Mouse (Mus musculus): ENCODE measurements around the gene Gcnt1.

The Gcnt1 gene

DNA sequence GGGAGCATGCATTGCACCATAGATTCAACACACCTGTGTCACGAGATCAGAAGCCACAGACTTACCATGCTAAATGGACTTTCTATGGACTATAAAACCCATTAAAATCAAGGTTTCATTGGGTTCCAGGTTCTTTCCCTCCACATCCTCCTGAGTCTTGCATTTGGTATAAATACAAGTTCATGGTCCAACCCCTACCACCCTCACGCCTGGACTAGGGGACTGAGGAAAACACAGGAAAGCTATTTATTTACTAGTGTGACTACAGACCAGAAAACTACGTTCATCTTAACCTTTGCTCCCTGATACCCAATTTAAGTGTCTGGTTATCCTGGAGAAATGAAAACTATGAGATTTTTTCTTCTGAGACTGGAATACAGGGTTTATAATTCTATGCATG is at the start of gene Gcnt1:
TSS of gene Gcnt1 (minus strand) at position 144 of the 400 bp plus-strand sequence.
- DNase-seq, result peak; percentile 72

DNA sequence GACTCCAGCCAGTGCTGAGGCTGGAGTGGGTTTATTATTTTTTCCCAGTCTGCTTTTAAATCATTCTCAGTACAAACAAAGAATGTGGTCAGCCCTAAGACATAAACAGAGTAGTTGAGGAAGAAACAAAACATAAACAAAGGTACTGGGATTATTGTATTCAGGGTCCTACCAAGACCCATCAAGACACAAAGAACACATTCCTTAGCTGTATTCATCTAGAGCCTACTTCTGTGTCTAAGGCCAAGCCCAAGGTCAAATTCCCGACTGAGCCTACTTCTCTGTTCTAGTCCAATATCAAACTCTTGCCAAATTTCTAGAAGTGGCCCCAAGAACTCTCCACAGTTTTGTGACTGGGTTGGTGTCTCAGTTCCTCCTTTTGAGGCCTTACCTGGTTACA is 45.2 kb upstream of the Gcnt1 start:
- no peak for DNase-seq

DNA sequence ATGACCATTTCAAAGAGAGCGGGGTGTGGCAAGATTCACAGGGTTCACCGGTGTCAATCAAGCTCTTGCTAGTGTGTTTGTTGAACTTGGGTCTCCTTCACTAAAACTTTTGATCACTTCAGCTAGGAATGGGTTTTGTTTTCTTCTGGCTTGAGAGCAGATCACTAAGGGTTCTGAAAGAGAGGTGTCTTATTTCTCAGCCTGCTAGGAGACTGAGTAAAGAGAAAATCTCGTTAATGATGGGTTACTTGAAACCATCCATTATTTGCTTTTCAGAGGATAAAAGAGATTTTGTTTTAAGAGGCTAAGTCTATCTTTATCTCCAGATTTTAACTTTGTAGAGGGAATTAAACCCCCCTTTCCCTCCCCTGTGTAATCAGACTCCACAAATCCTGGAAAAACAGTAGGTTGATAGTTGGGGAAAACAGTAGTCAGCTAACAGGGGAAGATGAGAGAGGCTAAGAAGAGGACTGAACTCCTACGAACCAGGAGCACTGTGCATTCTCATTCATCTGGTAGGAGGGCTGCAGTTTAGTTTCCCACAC is 40.3 kb upstream of the Gcnt1 start:
- DNase-seq, result no peak

DNA sequence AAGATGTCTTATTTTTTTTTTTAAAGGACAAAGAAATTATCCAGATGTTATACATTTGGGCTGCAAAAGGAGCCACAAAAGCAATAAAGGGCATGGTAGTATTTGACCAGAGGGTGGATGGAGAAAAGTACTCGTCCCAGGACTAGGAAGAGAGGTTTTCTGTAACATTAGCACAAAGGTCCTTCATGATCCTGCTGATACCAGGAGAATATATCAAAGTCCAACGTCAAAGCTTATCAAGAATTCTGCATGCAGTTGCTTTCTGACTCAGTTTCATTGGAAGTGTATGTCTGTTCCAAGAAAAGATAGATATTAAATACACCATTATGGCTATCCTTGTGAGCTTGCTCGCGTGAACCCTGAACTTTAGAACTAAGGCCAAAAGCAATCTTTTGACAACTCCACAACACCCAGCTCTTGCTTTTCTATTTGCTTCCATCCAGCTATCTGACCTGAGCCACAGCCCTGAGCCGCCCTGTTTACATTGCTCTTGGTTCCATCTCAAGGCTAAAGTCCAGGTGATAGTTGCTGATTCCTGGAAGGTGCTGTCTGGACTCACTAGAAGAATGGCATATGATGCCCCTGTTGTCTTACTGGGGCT is 37.9 kb upstream of the Gcnt1 start:
- DNase-seq, result no peak

DNA sequence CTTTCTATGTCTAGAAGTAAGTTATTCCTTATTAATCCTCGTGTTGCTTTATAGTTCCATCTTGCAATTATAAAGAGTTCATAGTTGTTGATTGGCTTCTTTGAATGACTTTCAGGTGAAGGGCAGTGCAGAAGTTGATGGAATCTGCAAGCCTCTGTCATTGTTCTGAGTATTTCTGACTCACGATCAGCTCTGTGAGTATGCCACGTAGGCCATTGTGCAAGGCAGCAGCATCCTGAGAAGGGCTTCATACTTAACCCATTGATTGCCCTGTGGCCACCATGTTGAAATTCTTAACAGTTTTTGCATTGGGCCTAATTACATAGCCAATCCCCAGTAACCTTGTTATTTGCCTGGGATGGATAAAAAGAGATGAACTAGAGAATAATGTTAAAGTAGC is 36.7 kb upstream of the Gcnt1 start:
- no peak for DNase-seq

DNA sequence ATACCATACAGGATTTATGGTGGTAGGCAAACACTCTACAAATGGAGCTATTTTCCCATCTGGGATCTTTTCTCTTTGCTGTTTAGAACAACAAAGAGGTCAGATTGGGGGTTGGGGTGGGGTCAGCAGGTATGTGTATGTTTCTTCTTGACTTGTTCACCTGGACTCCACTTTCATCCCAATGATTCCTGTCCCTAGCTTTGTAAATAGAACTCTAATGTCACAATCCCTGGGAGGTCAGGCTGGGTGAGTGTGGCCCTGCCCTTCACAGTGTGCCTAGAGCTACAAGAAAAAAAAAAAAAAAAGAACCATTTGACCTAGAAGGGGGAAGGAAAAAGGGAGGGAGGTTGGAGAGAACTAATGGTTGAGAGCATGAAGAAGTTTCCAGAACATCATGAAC is 35.9 kb upstream of the Gcnt1 start:
- no peak for DNase-seq

DNA sequence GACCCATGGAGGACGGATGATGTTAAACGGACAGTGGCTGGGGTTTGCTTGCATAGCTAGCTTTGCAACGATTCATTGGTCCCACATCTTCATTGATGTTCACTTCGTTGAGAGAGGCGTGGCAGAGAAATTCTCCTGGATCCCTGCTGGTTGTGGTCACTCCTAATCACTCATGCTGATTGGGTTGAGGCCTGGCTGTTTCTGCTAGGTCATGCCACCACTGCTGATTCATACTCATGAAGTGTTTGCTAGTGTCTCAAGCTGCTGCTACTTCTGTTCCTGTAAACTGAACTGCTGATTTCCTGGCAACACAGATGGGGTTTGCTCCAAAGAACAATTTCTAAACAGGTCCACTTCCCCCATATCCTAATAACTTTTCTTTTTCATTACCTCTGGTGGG is 34.2 kb upstream of the Gcnt1 start:
- no peak for DNase-seq

DNA sequence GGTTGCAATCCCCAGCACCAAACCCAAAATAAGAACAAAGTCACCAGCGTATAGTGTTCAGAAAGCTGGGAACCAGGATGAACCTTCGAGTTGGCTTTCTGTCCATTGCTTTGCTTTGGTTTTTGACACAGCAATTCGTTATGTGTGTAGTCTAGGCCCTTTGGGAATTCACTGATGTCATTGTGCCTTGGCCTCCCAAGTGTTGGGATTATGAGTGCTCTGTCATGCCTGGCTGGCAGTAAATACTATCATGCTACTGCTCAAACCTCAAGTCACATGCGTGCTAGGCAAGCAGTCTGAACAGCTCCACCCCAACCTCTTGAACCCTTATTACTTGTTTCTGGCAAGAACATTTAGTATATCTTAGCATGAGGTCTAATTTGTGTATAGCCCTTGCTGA is 30.5 kb upstream of the Gcnt1 start:
- DNase-seq, result no peak

DNA sequence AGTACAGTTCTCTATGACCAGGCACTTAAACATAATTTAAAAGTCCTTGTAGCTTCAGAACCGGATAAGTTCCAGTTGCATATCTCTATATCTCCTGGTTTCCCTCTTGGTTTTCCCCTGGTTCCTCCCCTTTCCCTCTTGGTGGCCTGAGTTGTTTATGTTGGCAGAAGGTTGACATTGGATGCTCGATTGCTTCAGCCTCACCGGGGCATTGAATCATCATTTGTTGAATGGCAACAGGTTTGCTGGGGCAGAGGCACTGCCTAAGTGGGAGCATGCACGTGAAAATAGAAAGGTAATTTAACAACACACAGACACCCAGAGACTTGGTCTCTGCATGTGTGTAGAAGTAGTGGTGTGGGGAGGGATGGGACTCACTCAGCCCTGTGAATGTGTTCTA is 27.9 kb upstream of the Gcnt1 start:
- DNase-seq, result no peak

DNA sequence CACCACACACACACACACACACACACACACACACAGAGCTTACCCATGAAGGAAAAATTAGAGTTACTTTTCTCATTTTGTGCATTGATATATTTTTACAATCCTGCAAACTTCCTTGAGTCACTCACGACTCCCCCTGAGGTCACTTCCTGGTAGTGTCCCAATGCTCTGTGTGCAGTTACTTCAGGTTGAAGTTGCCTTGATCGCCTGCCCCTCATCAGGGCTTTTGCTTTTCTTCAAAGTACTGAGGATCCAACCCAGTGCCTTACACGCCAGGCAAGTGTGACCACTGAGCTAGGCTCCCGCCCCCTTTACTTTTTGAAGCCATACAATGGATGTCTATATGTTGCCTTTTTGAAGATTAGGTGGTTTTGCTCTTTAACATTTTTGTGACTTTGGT is 27.3 kb upstream of the Gcnt1 start:
- no peak for DNase-seq

DNA sequence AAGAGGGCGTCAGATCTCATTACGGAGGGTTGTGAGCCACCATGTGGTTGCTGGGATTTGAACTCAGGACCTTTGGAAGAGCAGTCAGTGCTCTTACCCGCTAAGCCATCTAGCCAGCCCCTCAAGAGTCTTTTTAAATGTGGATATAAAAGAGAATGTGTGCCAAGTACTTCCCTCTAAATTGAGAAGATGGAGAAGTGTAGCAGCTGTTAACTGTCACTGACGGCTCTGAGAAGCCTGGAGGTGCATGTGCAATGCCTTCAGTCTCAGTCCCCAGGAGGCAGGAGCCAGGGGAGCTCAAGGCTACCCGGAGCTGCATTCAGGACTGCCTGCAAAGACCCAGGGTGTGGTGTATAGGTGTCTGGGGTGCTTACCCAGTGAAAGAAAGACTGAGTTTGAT is 25.3 kb upstream of the Gcnt1 start:
- DNase-seq, result no peak

DNA sequence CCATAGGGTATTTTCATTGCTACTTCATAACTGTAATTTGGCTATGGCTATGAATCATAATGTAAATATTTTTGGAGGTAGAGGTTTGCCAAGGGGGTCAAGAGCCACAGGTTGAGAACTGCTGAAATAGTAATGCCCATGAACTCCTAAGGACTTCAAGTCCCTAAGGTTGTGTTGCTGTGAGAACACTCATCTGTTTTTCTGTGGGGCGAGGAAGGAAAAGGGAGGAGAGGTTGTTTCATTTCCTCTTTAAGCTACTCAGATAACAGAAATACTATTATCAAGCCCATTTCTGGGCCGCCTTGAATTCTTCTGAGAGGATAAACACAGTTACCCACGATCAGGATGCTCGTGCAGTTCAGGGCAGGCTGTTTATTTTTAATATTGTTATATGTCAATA is 24.2 kb upstream of the Gcnt1 start:
- DNase-seq, result no peak

DNA sequence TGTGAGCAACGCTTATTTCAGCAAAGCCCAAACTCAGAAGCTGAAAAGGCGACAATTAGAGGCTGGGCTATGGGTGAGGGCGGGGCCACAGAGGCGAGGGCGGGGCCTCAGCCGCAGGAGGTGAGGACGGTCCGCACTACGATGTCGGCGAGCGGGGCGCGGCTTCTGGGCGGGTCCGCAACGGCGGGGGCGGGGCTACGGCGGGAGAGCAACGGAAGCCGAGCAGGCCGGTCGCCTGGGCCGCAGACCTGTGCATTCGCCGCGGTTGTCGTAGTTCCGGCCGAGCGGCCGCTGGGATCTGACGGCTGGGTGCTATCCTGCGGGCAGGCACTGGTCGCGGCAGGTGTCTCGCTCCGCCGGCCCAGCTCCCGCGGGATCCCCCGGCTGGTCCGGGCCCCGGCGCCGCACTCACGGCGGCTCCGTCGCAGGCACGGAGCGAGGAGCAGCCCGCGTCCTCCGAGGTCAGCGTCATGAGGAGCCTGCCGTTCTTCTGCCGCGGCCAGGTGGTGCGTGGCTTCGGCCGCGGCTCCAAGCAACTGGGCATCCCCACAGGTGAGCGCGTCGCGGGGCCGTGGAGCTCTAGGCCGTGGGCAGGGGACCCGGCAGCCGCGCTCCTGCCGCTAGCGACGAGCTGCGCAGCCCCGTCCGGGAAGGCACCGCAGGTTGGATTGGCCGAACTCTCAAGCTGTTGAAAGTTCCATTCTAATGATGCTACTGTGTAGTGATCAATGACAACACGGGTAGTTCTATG is 21.4 kb upstream of the Gcnt1 start, which contains the start of gene Rfk:
TSS of gene Rfk (plus strand) at position 203 of the 751 bp plus-strand sequence.
- DNase-seq, result peak; percentile 89

DNA sequence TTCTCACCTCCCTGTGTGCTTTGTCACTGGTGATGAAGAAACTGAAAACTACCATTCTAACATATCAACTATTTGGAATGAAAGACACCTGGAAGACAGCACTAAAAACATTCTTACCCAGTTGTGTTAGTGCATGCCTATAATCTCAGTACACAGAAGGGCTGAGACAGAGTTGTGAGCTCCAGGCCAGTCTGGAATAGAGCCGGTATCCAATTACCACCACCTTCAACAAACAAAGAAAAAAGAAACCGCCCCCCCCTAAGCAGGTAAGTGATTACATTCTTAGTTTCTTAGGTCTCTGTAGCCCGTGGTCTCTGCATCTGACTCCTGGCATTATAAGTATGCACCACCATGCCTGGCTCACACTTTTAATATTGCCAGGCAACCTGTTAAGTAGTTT is 20.2 kb upstream of the Gcnt1 start:
- DNase-seq, result no peak

DNA sequence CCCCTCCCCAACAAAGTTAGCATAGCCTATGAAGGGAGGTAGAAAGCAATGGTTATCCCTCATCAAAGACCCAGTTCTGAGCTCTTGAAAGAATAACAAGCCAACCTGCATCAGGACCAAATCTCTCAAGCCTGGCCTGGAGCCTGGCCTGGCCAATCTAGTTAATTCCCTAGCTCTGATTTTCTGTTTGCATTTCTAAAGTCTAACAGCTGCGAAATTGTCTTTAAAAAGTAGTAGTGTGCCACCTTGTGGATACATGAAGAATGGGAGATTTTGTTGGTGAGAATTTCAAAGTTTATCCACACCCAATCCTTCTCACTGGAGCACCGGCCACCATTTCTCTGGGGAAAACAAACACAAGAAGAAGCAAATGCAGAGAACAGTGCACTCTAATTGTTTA is 15.8 kb upstream of the Gcnt1 start:
- DNase-seq, result no peak

DNA sequence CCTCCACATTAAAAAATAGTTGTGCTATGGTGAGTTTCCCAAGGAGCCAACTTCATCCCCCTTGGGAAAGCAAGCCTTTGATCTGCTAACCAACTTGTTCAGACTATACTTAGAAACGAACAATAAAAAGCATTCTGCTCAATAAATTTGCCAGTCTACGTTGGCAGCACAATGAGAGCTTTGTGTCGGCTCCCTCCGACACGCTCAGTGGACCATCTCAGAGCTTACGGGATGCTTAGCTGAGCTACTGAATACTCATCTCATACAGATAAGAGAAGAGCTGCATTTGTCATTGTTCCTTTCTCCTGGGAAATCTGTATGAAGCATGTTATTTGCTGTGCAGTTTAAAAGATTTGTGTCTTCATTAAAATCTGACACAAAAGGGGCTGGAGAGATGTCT is 13.8 kb upstream of the Gcnt1 start:
- no peak for DNase-seq

DNA sequence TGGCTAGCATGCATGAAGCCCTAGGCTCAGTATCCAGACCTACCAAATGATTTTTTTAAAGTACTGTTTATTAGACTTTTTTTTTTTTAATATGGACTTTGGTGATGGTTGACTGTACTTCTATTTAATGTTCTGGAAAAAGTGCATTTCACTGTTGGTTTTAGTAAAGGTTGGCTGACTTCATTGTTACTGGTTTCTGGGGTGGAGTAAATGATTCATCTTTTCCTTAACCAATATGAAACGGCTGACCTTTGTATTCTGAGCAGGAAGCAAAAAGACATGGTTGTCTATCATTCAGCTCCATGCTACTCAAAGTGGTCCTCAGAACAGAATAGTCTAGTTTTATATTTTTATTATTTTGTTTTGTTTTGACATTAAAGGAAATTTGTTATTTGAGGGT is 12.8 kb upstream of the Gcnt1 start:
- DNase-seq, result no peak

DNA sequence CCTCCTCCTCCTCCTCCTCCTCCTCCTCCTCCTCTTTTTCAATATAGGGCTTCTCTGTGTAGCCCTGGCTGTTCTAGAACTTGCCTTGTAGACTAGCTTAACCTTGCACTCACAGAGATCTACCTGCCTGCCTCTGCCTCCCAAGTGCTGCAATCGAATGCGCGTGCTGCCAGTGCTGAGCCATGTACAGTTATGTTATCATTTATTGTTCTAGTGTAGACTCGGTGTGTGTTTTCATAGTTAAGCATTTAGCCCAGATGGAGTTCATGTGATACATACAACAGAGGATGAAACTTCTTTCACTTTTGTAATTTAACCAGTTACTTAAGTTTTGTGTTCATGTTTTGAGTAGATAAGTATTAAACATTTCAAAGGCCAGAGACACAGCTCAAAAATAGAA is 12.4 kb upstream of the Gcnt1 start:
- no peak for DNase-seq

DNA sequence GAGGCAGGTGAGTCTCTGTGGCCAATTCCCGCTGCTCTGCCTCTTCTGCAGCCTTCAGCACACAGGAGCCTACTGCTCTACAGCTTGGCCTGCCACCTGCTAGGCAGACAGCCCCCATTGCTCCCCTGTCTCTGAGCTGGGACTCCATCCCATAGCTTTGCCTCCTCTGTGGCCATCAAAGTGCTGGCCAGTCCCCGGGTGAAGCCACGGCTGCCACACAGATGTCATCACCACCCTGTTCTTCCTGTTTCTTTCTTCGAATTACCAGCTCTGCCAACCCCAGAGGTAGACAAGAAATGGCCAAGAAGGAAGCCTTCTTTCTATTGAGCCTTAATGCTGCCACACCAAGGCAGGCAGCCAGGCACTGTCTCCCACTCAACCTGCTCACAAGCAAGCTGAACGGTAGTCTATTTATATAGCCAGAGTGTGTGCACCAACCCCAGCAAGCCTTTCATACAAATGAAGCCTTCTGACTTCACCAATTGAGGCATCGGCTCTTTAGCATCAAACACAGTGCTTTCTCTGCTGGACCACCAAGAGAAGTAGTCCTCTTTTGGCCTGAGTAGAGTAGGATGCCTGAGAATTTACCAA is 10.3 kb upstream of the Gcnt1 start:
- DNase-seq, result no peak

DNA sequence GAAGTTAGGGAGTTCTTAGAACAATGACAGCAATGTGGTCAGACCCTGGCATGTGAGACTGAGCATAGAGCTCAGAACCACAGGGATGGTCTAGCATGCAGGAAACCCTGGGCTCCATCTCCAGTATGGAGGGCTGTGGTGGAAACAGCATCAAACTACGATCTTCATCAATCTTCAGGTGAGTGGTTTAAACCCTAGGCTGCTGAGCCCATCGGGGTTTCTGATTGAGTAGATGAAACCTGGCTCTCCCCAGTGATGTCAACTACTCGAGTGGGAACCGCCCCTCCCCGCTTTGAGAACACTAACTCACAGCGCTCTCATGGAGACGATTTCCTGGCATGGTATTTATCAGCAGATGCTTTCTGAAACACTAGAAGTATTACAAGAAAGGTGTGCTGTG is 7.9 kb upstream of the Gcnt1 start:
- no peak for DNase-seq

DNA sequence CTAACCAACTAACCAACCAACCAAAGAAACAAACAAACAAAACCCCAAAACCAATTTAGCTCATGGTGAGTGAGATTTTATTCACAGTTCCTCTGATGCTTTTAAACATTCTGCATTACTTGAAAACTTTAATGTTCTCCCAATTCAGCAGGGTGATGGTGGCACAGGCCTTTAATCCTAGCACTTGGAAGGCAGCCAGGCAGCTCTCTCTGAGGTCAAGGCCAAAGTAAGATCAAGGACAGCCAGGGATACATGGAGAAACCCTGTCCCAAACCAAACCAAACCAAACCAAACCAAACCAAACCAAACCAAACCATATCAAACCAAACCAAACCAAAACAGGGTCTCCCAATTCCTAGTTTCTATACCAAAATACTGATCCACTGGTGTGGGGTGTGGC is 6.2 kb upstream of the Gcnt1 start:
- DNase-seq, result no peak

DNA sequence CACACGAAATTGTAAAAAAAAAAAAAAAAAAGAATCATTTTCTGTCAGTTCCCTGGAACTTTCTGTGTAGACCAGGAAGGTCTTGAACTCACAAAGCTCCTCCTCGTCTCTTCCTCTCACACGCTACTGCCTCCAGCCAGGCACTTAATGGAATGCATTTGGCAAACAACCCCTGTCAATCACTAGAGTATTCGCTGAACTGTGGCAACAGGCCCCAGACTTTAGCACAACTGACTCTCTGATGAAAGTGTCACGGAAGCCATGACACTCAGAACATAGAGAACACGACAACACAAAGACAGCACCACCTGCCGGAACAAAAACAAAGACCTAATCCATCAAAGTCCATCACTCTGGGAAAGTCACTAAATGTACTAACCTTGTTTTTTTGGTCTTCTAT is 3.1 kb downstream of the Gcnt1 start:
- peak; percentile 45 for DNase-seq

DNA sequence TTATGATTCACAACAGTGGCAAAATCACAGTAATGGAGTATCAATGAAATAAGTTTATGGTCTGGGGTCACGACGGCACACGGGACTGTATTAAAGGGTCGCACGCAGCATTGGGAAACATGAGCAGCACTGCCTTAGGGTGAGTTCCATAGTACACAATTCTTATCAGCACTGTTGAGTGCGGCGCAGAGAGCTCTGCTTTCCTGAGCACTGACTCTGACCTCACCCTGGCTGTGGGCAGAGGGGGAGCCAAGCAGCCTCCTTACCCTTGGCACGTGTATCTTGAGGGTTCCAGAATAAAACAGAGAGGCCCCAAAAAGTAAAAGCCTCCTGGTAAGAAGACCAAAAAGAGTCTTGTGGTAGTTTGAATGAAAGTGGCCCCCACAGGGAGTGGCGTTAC is 4.1 kb downstream of the Gcnt1 start:
- DNase-seq, result no peak

DNA sequence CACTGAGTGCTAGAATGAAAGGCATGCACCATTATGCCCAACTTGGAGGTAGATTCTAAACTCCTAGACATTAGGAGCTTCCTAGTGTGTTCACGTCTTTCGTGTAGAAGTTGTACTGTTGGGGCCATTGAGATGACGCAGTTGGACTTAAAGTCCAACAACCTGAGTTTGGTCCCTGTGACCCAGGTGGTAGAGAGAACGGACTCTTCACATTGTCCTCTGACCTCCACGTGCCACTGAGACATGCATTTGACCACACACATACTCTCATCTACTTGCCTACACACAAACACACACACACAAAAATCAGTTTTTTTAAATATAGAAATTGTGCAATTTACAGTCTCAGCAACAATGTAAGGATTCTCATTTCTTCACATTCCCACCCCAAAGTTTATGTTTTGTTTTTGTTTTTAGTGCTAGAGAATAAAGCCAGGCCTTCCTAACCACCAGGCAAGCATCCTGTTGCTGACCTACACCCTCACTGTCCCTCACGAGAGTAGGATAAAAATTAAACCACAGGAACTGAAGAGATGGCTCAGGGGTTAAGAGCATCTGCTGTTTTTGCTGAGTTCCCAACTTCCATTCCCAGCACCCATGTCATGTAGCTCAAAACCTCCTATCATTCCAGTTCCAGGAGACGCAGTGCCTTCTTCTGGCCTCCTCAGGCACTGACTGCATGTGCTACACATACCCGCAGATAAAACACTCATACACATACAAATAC is 6.1 kb downstream of the Gcnt1 start:
- no peak for DNase-seq

Data from kidney, adult 11 months (tissue).